Mouse (Mus musculus) spleen, adult 2 months (tissue): Measurements from ENCODE around the gene Panx2.

ENCODE experiments used
- CTCF ChIP-seq: fragments of 200-500 bp; IDR thresholded peaks from 2 replicates; pipeline ENCODE4 v1.5.1; 2011; ENCODE audit warnings: mild to moderate bottlenecking, inconsistent platforms; ENCODE audit not compliant: insufficient read depth, insufficient read length, insufficient replicate concordance; ENCODE audit errors: extremely low read depth
- POLR2A ChIP-seq: fragments of 200-500 bp; IDR thresholded peaks from 2 replicates; pipeline ENCODE4 v1.6.1; 2011; ENCODE audit warnings: low read depth, low read length, inconsistent platforms

DNA sequence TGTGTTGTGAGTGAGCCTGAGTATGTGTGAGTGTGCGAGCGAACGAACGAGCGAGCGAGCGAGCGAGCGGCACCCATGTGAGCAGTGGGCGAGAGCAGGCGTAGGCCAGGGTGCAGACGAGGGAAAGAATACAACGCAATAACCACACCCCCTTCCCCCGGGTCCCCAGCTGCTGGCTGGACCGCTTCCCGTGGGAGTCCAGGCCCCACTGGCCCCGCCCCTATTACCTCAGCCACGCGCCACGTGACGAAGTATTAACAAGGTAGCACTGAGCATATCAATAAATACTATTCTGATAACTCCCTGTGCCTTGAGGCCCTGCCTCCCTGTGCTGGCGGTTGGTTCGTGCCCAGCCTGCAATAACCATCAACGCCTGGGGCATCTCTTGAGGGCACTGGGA, 11.1 kb downstream of the Panx2 start:
- TF ChIP-seq CTCF = no peak
- no peak for TF ChIP-seq POLR2A
